8 mouse cellular contexts compared by ENCODE assay signal in genomic region chr16:20651076-20651946, GRCm38 (mm10). TPM values are rescaled to one million over a fixed set of nuclear protein-coding genes. Genes with fewer than 3 reads are reported as not detected.
DNase-seq lines count a peak whose midpoint lies in the region; ATAC-seq lines count a peak whose summit lies in the region.

Gene Psmd2, plus strand, starts transcription at chr16:20651652.

- peak; percentile 96 for ATAC-seq in intestine, embryonic 14.5 days (replicated peaks; ENCODE audit: low FRiP score, low TSS enrichment, low read depth)

- H3K4me1 ChIP-seq in intestine, embryonic 14.5 days (replicated peaks; ENCODE audit: control insufficient read depth, insufficient read depth, low read length) = peaks cover 9% of the 10 kb centered on the region

- H3K4me2 ChIP-seq in intestine, embryonic 14.5 days (ENCODE audit: low read length) = peak within 1 kb of the TSS; percentile 98

- peaks cover 29% of the 10 kb centered on the region for H3K36me3 ChIP-seq in intestine, embryonic 14.5 days (ENCODE audit: control insufficient read depth, insufficient read depth, low read length)

- peak within 1 kb of the TSS; percentile 43; the same call in 1 of the 2 replicates for H3K27ac ChIP-seq in intestine, embryonic 14.5 days (ENCODE audit: low read depth)

- DNase-seq in adrenal gland, adult (ENCODE audit: inconsistent age in 2 of 2, low spot score in 1 of 2) = peak; percentile 97 to 99
- peak; percentile 97 for DNase-seq in embryo, embryonic 10.5 days (ENCODE audit: low spot score)
- DNase-seq in gastrocnemius, postnatal 25 days = peak; percentile 94
- peak; percentile 98 for DNase-seq in intestine, embryonic 14.5 days (ENCODE audit: low spot score)
- DNase-seq in left cerebral cortex, postnatal 14 days (ENCODE audit: low spot score in 2 of 2) = peak; percentile 95 to 98
- DNase-seq in mesoderm, embryonic 11.5 days (ENCODE audit: low read depth, low spot score) = peak; percentile 95
- peak; percentile 92 to 94 for DNase-seq in right cerebral cortex, postnatal 36 days (ENCODE audit: low spot score in 2 of 2)
- peak; percentile 94 for DNase-seq in yolk sac, embryonic 10.5 days (ENCODE audit: low spot score)

- H3K4me3 ChIP-seq in intestine, embryonic 14.5 days (ENCODE audit: low read depth, low read length) = peak within 1 kb of the TSS; percentile 90

- intact Hi-C loops in left cerebral cortex, postnatal 14 days (cut with DNase I) = loop anchor here (5.0 kb wide), 1 partner anchor 39 kb away; the partner anchor contains the start of genes Alg3, Eef1akmt4 and Gm49333

- no peaks in the 10 kb centered on the region for H3K27me3 ChIP-seq in intestine, embryonic 14.5 days (replicated peaks; ENCODE audit: control insufficient read depth, insufficient read depth, low read length)

- H3K9ac ChIP-seq in intestine, embryonic 14.5 days (ENCODE audit: low read length) = peak within 1 kb of the TSS; percentile 80

- WGBS in intestine, embryonic 14.5 days = 2% methylated on average over 46 of the region's 46 CpGs

- no peaks in the 10 kb centered on the region for H3K9me3 ChIP-seq in intestine, embryonic 14.5 days (ENCODE audit: control insufficient read depth, low read length)

RNA-seq across cellular contexts. Expression of gene Psmd2, which starts in this region (rescaled TPM):
- total RNA-seq in gastrocnemius, postnatal 25 days (2021) = 100 to 1,000 TPM; 177 to 187 TPM
- 291 and 321 TPM in 2 replicates for polyA plus RNA-seq in intestine, embryonic 14.5 days (2014; fragmentation: Nextera tagmentation; extraction: Ambion mirVana)
- 100 to 1,000 TPM; 238 to 253 TPM for total RNA-seq in left cerebral cortex, postnatal 14 days (2021)

Comparison
In these comparisons a context has a peak if more than half of its experiments do, and no peak if none do; other contexts are left out.
1. Peak in every context shown above with its lines: DNase-seq, ATAC-seq, H3K4me3 ChIP-seq and H3K27ac ChIP-seq.